Mouse (Mus musculus) spleen, postnatal 4 days (tissue): Measurements from ENCODE around the gene Chrnb4.

ENCODE experiments used
- DNase-seq, 2 experiments: peaks; one replicate each; pipeline ENCODE4 v3.0.0; 2022; ENCODE audit warnings: low spot score in 2 of 2

Gene Chrnb4

DNA sequence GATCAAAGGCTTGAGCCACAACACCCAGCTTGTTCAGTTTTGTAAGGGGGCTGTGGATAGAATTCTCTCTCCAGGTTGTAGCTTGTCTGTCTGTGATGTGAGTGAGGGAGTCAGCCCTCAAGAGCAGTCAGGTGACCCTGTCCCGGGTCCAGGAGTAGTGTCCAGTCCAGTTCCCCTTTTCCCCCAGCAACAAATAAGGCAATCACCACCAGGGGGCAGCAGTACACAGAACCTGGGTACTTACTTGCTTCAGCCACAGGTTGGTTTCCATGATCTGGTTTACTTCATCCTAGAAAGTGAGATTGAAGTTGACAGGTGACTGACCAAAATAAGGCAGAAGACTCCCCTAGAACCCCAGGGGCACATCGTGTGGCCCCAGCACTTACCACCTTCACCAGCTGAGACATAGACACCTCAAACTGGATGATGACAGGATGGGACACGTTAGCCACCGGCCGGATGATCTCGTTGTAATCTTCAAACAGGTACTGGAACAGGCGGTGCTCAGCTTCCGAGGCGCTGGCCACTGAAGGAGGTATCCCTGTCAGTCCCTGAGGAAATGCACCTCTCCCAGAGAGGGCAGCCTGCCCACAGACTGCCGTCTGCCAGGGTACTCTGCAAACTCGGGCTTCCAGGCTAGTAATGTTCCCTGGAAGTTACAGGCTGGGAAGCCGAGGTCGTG, 24.5 kb downstream of the Chrnb4 start:
- peak; percentile 69 to 91 for DNase-seq

DNA sequence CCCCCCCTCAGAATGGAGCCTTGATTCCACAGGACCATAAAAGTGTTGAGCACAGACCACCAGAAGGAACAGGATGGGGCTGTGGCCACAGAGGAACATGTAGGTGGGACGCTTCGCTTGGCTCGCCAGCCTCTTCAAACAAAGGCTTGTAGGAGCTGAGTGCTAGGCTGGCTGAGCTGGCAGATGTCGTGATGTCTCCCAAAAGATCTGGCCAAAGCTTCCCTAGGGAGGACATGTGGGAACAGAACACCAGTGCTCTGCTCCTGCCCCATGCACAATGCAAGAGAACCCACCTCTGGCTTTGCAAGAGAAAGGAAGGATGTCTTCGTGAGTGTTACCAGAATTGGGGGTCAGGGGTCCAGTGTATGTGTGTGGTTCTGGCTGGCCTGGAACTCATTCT, 25.3 kb downstream of the Chrnb4 start:
- no peak for DNase-seq

DNA sequence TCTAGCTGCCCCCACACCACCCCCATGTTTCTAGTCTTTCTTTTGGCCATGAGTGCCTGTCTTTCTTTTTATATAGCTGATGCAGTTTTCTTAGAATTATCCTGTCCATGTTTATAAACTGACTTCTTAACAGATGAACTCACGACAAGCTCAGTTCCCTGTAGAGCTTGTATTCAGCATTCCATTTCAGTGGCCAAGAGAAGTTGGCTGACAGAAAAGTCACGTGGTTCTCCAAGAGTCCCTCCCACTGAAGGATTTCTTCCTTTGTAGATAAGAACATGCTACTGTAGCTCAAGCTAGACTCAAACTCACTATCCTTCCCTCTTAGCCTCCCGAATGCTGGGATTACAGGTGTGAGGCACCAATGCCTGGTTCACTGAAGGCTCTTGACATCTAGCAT, 31.7 kb downstream of the Chrnb4 start:
- no peak for DNase-seq

DNA sequence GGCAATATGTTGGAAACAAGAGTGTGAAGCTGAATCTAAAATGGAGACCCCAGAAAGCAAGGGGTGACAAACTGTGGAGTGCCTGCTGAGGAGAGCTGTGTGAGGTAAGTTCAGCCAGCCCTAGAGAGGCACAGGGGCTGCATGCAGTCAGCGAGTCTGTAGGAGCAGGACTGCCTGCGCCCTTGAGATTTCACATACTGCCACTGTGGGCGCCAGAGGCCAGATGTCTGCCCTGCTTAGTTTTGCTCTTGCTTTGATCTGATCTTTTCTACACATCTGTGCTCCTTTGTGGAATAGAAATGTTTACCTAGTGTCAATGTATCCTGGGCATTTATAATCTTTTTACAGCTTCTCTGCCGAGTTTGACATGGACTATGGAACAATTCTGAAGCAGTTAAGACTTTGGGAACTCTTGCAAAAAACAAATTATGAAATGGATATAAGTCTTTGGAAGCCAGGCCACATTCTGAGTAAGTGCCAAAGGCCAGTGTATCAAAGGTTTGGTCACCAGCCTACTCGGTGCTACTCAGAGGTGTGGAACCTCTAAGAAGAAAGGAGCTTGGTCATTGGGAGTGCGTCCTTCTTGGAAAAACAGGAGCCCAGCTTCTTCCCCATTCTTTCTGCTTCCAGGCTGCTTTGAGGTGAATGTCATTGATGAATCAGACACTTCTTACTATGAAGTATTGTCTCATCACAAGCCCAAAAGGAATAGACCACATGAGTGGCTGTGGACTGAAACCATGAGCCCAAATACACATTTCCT, 37.8 kb downstream of the Chrnb4 start:
- no peak for DNase-seq

DNA sequence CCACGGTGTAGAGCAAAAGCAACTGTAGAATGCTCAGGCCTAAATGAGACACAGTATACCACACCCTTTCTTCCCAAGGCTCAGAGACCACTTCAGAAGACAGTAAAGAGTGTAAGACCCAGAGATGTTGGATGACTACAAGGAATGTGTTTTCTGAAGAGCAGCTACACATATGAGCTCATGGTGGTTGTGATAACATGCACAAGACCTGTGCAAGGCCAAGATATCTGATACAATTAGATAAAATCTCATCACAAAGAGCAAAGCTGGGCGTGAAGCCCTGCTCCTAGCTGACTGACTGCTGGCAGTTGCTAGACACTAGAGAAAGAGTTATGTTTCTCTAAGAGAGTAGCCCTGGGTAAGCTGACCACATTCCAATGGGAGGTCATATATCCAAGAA, 38.9 kb downstream of the Chrnb4 start:
- no peak for DNase-seq

DNA sequence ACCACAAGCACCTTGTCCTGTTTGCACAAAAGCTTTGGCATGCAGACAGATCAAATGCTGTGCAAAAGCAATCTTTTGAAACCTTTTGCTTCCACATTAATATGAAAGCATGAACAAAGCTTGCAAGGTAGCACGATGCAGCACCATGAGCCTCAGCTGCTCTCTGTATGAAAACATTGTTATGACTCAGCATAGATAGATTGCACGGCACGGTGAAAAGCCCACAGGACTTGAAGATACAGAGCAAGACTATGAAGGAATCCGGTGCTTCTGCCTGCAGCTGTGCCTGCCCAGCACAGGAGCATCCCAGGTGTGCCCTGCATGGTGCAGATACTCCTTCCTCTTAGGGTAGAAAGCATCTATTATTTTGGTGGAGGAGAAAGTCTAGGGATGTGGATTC, 45.0 kb downstream of the Chrnb4 start:
- DNase-seq, result no peak

DNA sequence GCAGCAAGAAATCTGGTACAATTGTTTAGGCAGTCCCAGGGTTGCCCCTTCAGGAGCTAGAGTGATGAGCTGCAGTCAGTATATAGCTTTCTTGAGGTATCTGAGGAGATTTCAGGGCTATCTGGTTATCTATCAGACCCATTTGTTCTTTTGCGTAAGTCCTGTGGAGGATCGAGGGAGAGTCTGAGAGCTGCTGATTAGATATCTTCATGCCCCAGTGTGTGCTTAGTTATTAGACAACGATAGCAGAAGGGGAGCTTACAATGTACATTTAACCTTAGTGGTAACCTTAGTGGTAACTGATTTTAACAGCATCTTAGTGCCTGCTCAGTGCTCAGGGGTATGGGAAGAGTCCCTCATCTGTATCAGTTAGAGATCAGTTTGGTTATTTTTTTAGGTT, 52.9 kb downstream of the Chrnb4 start:
- DNase-seq, result no peak

DNA sequence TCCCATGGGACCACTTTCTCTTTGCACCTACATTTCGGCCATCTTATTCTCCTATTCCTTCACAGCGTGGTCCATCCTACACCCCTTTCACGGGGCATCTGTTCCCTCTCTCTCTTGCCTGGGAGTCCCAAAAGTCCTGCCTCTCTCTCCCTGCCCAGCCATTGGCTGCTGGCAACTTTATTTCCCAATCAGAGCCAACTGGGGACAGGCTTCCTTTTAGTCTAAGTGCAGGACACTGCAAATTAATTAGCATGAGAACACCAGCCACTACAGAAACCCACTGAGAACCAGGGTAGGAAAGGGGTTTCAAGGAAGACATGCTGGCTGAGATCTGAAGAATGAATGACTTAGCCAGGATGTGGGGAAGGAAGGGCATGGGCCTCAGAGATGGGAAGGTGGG, 54.2 kb downstream of the Chrnb4 start:
- DNase-seq, result peak in 1 of 2 experiments; percentile 46

DNA sequence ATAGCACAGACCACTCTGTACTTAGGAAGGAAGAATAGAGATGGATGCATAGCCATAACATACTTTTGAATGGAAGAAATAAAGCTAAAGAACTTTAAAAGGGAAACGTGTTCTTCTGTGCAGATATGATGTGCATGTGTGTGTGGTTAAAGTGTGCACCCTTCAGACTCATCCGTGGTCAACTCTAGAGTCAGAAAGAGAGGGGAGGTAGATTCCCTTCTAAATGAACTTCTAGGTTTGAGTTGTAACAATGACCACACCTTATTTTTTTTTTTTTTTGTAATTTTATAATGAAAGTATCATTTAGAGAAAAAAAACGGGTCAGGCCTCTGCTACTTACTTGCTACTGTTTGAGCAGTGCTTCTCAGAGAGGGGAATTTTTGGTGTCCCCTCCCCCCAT, 58.2 kb downstream of the Chrnb4 start:
- DNase-seq, result no peak

DNA sequence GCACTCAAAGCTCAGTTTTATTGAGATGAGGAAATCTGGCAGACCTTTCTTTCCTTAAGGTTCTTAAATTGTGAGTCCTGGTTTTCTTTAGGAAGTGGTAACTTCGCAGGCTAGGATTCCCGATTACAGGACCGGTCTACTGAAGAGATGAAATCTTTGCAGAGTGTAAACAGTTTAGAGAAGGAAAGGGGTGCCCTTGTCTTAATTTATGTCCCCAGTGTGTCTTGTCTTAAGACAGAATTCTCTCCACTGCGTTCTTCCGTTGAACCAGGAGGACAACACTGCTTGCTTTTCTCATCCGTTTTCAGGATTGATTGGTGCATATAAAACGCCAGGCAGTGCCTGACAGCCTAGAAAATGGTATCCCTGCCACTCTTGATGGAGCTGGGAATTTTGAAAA, 66.2 kb downstream of the Chrnb4 start:
- peak in 1 of 2 experiments; percentile 14 for DNase-seq

DNA sequence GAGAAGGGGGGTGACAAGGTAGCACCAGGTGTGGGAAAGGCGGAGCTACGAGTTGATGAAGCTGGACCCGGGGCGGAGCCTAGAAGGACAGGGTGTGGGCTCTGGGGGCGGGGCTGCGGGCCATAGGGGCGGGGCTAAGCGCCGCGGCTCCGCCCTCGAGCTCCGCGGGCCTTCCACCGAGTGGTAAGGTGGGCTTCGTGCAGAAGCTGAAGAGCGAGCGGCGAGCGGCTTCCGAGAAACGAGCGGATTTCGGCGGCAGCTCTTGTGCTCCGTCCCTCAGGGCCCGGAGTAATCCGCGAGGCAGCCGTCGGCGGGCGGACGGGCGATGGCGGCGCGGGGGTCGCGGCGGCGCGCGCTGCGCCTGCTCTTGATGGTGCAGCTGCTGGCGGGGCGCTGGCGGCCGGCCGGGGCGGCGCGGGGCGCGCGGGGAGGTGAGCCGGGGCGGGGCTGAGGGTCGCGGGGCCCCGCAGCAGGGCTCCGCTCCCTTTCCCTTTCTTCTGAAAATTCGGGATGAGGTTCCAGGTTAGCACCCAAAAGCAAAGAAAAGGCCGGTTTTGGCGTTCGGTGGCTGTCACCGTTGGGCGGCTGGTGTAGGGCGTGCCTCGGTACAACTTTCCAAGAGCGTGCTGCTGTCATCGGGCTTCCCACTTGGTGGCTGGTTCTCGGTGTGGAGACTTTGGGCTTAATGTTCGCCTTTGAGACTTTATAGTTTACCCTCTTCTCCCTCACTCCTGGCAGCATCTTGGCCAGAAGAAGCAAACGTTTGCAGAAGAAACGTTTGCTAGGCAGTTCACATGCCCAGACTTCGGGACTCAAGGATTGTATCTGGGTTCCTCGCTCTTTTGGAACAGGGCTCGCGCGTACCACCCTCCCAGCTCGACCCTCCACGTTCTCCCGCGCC, 67.0 kb downstream of the Chrnb4 start:
- DNase-seq, result peak in 1 of 2 experiments; percentile 61

DNA sequence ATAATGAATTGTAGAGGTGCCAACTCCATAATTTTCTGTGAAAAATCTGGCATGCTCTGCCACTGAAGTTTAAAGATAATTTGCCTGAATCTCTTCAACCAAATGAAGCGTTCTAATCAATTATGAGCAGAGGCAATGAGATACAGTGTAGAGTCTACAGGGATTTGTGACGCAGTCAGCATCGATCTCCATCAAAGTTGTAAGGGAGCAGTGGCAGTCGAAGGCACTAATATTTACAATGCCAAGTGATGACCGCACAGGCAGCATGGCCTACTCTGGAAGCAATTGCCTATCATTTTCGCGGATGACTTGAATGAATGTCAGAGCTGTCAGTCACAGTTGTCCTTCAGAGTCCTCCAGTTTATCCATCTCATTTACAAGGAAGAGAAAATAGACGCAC, 67.9 kb downstream of the Chrnb4 start, which contains the start of gene Chrna5:
TSS of gene Chrna5 (plus strand) at position 207 of the 400 bp plus-strand sequence.
- DNase-seq, result no peak
